Mouse (Mus musculus): Measurements from ENCODE around the gene Adh6b.

- TF ChIP-seq CTCF (conservative IDR thresholded peaks at IDR 0.05; ENCODE audit: low read length) (no peak), POU5F1 (IDR thresholded peaks at IDR 0.05; ENCODE audit: borderline replicate concordance, low read length) (no peak)
Observed at GRCm38 (mm10) chr3:138387155-138387554, 45.6 kb downstream of the Adh6b start.

Data from E14TG2a.4 (cell line).